Mouse (Mus musculus): Measurements from ENCODE around the gene Smtnl2. TPM values are rescaled to one million over a fixed set of nuclear protein-coding genes. Genes with fewer than 3 reads are reported as not detected.
A peak's percentile ranks its signal among the peaks of the same experiment; 100 is the strongest.
"Not testable (repeated sequence)": the region's sequence is repeated elsewhere in the genome, so short reads cannot be mapped to it uniquely, and the experiment has no call there.

Gene Smtnl2
- 2.8 and 3.2 TPM in 2 replicates for polyA plus RNA-seq (2012; rRNA removed)

GRCm38 (mm10) chr11:72411093-72411921 lies at the start of gene Smtnl2:
Smtnl2 (minus strand) TSS chr11:72411713.
- DNase-seq (ENCODE audit: extremely low spot score in 1 of 2, low spot score in 1 of 2), result peak in 1 of 2 experiments; percentile 31

- no peak for DNase-seq (ENCODE audit: extremely low spot score in 1 of 2, low spot score in 1 of 2)
Observed at GRCm38 (mm10) chr11:72458502-72458901, 47.0 kb upstream of the Smtnl2 start.

GRCm38 (mm10) chr11:72457995-72458496 lies 46.5 kb upstream of the Smtnl2 start:
- no peak for DNase-seq (ENCODE audit: extremely low spot score in 1 of 2, low spot score in 1 of 2)

GRCm38 (mm10) chr11:72455694-72456093 lies 44.2 kb upstream of the Smtnl2 start:
- DNase-seq (ENCODE audit: extremely low spot score in 1 of 2, low spot score in 1 of 2), result peak; percentile 36 to 58

- no peak for DNase-seq (ENCODE audit: extremely low spot score in 1 of 2, low spot score in 1 of 2)
Observed at GRCm38 (mm10) chr11:72453105-72453953, 41.8 kb upstream of the Smtnl2 start.

- no peak for DNase-seq (ENCODE audit: extremely low spot score in 1 of 2, low spot score in 1 of 2)
Observed at GRCm38 (mm10) chr11:72452140-72452665, 40.7 kb upstream of the Smtnl2 start.

- no peak for DNase-seq (ENCODE audit: extremely low spot score in 1 of 2, low spot score in 1 of 2)
Observed at GRCm38 (mm10) chr11:72447475-72447874, 36.0 kb upstream of the Smtnl2 start.

- peak in 1 of 2 experiments; percentile 52 for DNase-seq (ENCODE audit: extremely low spot score in 1 of 2, low spot score in 1 of 2)
Observed at GRCm38 (mm10) chr11:72446311-72447105, 35.0 kb upstream of the Smtnl2 start.

GRCm38 (mm10) chr11:72440965-72441664 lies 29.6 kb upstream of the Smtnl2 start, which contains the start of gene Mybbp1a:
Mybbp1a (plus strand) TSS chr11:72441355.
- DNase-seq (ENCODE audit: extremely low spot score in 1 of 2, low spot score in 1 of 2), result peak; percentile 96 to 99

GRCm38 (mm10) chr11:72440597-72440964 lies 29.1 kb upstream of the Smtnl2 start:
- peak in 1 of 2 experiments; percentile 27 for DNase-seq (ENCODE audit: extremely low spot score in 1 of 2, low spot score in 1 of 2)

- no peak for DNase-seq (ENCODE audit: extremely low spot score in 1 of 2, low spot score in 1 of 2)
Observed at GRCm38 (mm10) chr11:72438411-72438810, 26.9 kb upstream of the Smtnl2 start.

GRCm38 (mm10) chr11:72436756-72437650 lies 25.5 kb upstream of the Smtnl2 start:
- DNase-seq (ENCODE audit: extremely low spot score in 1 of 2, low spot score in 1 of 2), result peak in 1 of 2 experiments; percentile 39

GRCm38 (mm10) chr11:72436271-72436670 lies 24.8 kb upstream of the Smtnl2 start:
- DNase-seq (ENCODE audit: extremely low spot score in 1 of 2, low spot score in 1 of 2), result no peak

GRCm38 (mm10) chr11:72435694-72436045 lies 24.2 kb upstream of the Smtnl2 start:
- DNase-seq (ENCODE audit: extremely low spot score in 1 of 2, low spot score in 1 of 2), result no peak

GRCm38 (mm10) chr11:72434963-72435693 lies 23.6 kb upstream of the Smtnl2 start, which contains the start of gene Ggt6:
Ggt6 (plus strand) TSS chr11:72435526.
- DNase-seq (ENCODE audit: extremely low spot score in 1 of 2, low spot score in 1 of 2), result no peak

GRCm38 (mm10) chr11:72430311-72431068 lies 19.0 kb upstream of the Smtnl2 start:
- not testable (repeated sequence) for DNase-seq (ENCODE audit: extremely low spot score in 1 of 2, low spot score in 1 of 2)

- peak; percentile 49 to 90 for DNase-seq (ENCODE audit: extremely low spot score in 1 of 2, low spot score in 1 of 2)
Observed at GRCm38 (mm10) chr11:72429288-72429690, 17.8 kb upstream of the Smtnl2 start.

Data from frontal cortex, adult 2 months (tissue).